Mouse (Mus musculus): ENCODE results near the gene Armh1. TPM values are rescaled to one million over a fixed set of nuclear protein-coding genes. Genes with fewer than 3 reads are reported as not detected.

The Armh1 gene
- total RNA-seq, 2 experiments from 2014 or later, result 0.55 TPM; not detected in 1

DNA sequence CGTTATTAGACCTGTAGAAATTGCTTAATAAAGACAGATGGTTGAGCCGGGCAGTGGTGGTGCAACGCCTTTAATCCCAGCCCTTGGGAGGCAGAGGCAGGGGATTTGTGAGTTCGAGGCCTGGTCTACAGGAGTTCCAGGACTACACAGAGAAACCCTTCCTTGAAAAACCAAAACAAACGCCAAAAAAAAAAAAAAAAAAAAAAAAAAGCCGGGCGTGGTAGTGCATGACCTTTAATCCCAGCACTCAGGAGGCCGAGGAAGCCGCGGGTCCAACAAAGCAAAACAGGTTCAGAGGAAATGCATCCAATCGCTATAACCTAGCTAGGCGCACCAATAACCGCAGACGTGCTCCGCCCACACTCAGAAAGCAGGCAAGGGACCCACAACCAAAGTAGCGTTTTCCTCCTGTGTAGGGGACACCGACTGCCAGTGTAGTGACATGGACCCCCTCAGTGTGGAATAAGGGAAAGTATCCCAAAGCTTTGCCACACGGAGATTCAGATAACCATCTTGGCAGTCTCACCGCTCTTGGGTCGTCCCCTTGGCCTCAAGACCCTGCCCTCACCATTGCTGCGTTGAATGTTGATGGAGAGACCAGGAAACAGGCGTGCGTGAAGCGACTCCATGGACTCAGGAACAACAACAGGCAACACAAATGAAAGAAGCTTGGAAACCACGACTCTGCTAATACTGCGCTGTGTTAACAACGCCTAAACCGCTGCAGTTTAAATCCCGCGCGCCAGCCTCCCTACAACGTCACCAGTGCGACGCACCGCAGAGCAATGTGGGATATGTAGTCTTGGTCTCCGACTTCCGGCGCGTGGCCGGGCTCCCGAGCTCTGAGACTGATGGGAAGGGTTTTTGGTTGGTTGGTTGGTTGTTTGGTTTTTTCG is 69.8 kb downstream of the Armh1 start, which contains the start of gene Kif2c:
TSS of gene Kif2c (minus strand) at position 777 of the 896 bp plus-strand sequence.
- peak; percentile 90 to 95 for DNase-seq (ENCODE audit: low spot score in 2 of 2)
- intact Hi-C loops (cut with DNase I), result no loop called here

DNA sequence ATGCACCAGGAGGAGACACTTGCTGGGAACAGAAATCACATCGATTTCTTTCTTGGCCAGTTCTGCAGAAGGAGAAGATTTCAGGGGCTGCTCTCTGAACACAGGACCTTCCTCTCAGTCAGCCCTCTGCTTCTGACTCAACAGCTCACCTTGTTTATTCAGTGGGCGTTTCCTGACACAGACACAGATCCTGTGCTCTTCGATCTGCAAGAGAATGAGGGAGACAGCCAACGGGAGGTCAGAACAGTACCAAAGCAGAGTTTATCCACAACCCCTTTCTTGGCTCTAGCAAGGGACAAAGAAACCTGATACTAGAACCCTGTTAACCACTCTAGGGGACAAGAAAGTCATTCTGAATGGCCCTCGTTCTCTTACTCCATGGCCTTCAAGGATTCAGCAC is 82.0 kb downstream of the Armh1 start:
- no peak for DNase-seq (ENCODE audit: low spot score in 2 of 2)
- intact Hi-C loops (cut with DNase I), result loop anchor here (10.0 kb wide), 1 partner anchor 285 kb away; no protein-coding TSS in a partner anchor

Other genes with a start within 250 kb of the Armh1 start
- gene Eif2b3, start 232.7 kb downstream of the Armh1 start, total RNA-seq (2021), result 10 to 100 TPM; 18.5 to 19.7 TPM
- gene Ptch2, start 156.1 kb downstream of the Armh1 start, total RNA-seq (2021), result 1 to 10 TPM; 1.4 to 2.0 TPM
- gene Btbd19, start 126.4 kb downstream of the Armh1 start, total RNA-seq (2021), result 10 to 100 TPM; 13.0 to 14.0 TPM
- not detected for gene Tctex1d4, start 125.3 kb downstream of the Armh1 start, total RNA-seq (2021)
- 10 to 100 TPM; 11.4 to 16.3 TPM for gene Plk3, start 118.2 kb downstream of the Armh1 start, total RNA-seq (2021)
- gene Rps8, start 95.9 kb downstream of the Armh1 start, total RNA-seq (2021), result 100 to 1,000 TPM; 452 to 469 TPM
- under 1 TPM; 0.14 to 0.21 TPM for gene Kif2c, start 69.5 kb downstream of the Armh1 start, total RNA-seq (2021)
- 1 to 10 TPM; 2.4 to 5.2 TPM for gene Tmem53, start 174 bp downstream of the Armh1 start, total RNA-seq (2021)
- 100 to 1,000 TPM; 179 to 182 TPM for gene Rnf220, start 244.9 kb upstream of the Armh1 start, total RNA-seq (2021)

Measured in left cerebral cortex, postnatal 25 days (tissue).